In genomic region chr7:89308926-89309325, GRCm38 (mm10) we compare ENCODE assay signal across 21 mouse cellular contexts.
DNase-seq lines count a peak whose midpoint lies in the region; ATAC-seq and TF ChIP-seq lines count a peak whose summit lies in the region.
"Had no signal": no experiment of that assay in that cellular context is flagged by ENCODE, and none has a peak within 500 bp of the region (broad histone marks: within the 10 kb centered on the region; RNA-seq: fewer than 3 reads in every experiment).

No protein-coding gene starts in this region.

- TF ChIP-seq CTCF in kidney, adult 2 months (conservative IDR thresholded peaks at IDR 0.05; ENCODE audit: insufficient read depth, insufficient read length, low read depth, low read length), result no peak
- no peak for TF ChIP-seq CTCF in bone marrow macrophage, adult 2 months (IDR thresholded peaks at IDR 0.05; ENCODE audit: low read depth, low read length)

- 40% methylated on average over 3 of the region's 3 CpGs for WGBS in kidney, adult 2 months
- 61% methylated on average over 3 of the region's 3 CpGs for WGBS in kidney, embryonic 14.5 days
- 28% methylated on average over 3 of the region's 3 CpGs for WGBS in macrophage (ENCODE audit: missing documents)
- 62% methylated on average over 3 of the region's 3 CpGs for WGBS in embryonic facial prominence, embryonic 10.5 days

- no peaks in the 10 kb centered on the region for H3K36me3 ChIP-seq in kidney, adult 2 months (ENCODE audit: control insufficient read depth, insufficient read depth, low read length)
- H3K36me3 ChIP-seq in kidney, embryonic 14.5 days (ENCODE audit: control insufficient read depth, insufficient read depth, low read length), result peaks cover 3% of the 10 kb centered on the region; the same call in 1 of the 2 replicates
- H3K36me3 ChIP-seq in macrophage (ENCODE audit: inconsistent target), result peaks cover 11% of the 10 kb centered on the region; the same call in 1 of the 2 replicates
- H3K36me3 ChIP-seq in embryonic facial prominence, embryonic 10.5 days (replicated peaks), result peaks cover 19% of the 10 kb centered on the region
- H3K36me3 ChIP-seq: midbrain, embryonic 12.5 days had no signal

- peaks cover 7% of the 10 kb centered on the region for H3K4me1 ChIP-seq in kidney, adult 2 months (ENCODE audit: control insufficient read depth, insufficient read depth, low read length)
- H3K4me1 ChIP-seq in kidney, embryonic 14.5 days (ENCODE audit: control insufficient read depth, insufficient read depth, low read length), result peaks cover 4% of the 10 kb centered on the region
- peaks cover 17% of the 10 kb centered on the region for H3K4me1 ChIP-seq in bone marrow macrophage, adult 2 months (ENCODE audit: control insufficient read depth, insufficient read depth, low read length)
- H3K4me1 ChIP-seq in embryonic facial prominence, embryonic 10.5 days, result peaks cover 9% of the 10 kb centered on the region; the same call in 1 of the 2 replicates
- H3K4me1 ChIP-seq: embryonic facial prominence, embryonic 15.5 days; midbrain, embryonic 12.5 days had no signal

- H3K27ac ChIP-seq in kidney, adult 2 months (ENCODE audit: insufficient read depth, low read depth, low read length), result 0 out of 2 replicates have a peak overlapping the region, but pooled peaks have one; percentile 26
- H3K27ac ChIP-seq in kidney, embryonic 14.5 days (ENCODE audit: low read depth, low read length), result no peak overlapping the region
- H3K27ac ChIP-seq in bone marrow macrophage, adult 2 months (ENCODE audit: insufficient read depth, low read depth, low read length), result peak overlapping the region; percentile 68
- H3K27ac ChIP-seq in macrophage, result peak overlapping the region; percentile 35
- H3K27ac ChIP-seq in embryonic facial prominence, embryonic 10.5 days (replicated peaks), result no peak overlapping the region
- H3K27ac ChIP-seq: embryonic facial prominence, embryonic 15.5 days; forebrain, embryonic 10.5 days; heart, embryonic 13.5 days; layer of hippocampus, adult 2 months; limb, embryonic 10.5 days; liver, embryonic 15.5 days; midbrain, embryonic 12.5 days had no signal

- H3K27me3 ChIP-seq in kidney, adult 2 months (replicated peaks; ENCODE audit: control insufficient read depth, insufficient read depth, low read length), result no peaks in the 10 kb centered on the region
- H3K27me3 ChIP-seq in kidney, embryonic 14.5 days (ENCODE audit: control insufficient read depth, insufficient read depth, low read length), result no peaks in the 10 kb centered on the region
- H3K27me3 ChIP-seq in embryonic facial prominence, embryonic 10.5 days (replicated peaks; ENCODE audit: low read depth, poor library complexity, severe bottlenecking), result no peaks in the 10 kb centered on the region
- H3K27me3 ChIP-seq: embryonic facial prominence, embryonic 15.5 days; heart, embryonic 13.5 days; liver, embryonic 15.5 days; midbrain, embryonic 12.5 days had no signal

- H3K79me2 ChIP-seq in macrophage (ENCODE audit: inconsistent target), result peaks cover 79% of the 10 kb centered on the region

- H3K9ac ChIP-seq in kidney, embryonic 14.5 days (ENCODE audit: low read depth, low read length), result no peak overlapping the region
- H3K9ac ChIP-seq: embryonic facial prominence, embryonic 15.5 days; heart, embryonic 13.5 days; liver, embryonic 15.5 days; midbrain, embryonic 12.5 days had no signal

- DNase-seq in kidney, adult 2 months, result peak; percentile 52
- peak; percentile 13 for DNase-seq in embryo, embryonic 10.5 days (ENCODE audit: low spot score)
- DNase-seq in gastrocnemius, postnatal 10 days, result no peak
- no peak for DNase-seq in embryonic facial prominence, embryonic 10.5 days (ENCODE audit: low spot score)
- DNase-seq in right cerebral cortex, postnatal 14 days, result no peak
- DNase-seq: adrenal gland, adult 2 months; cerebellum, adult 18-20 months; cerebellum, postnatal 36 days; lung, postnatal 14 days; right cerebral cortex, postnatal 4 days; thymus, postnatal 36 days had no signal

- no peak overlapping the region for H3K4me3 ChIP-seq in kidney, adult 2 months (ENCODE audit: insufficient read depth, low read depth, low read length)
- no peak overlapping the region for H3K4me3 ChIP-seq in kidney, embryonic 14.5 days (ENCODE audit: low read length)
- no peak overlapping the region for H3K4me3 ChIP-seq in bone marrow macrophage, adult 2 months (ENCODE audit: insufficient read depth, low read length)
- H3K4me3 ChIP-seq in macrophage (ENCODE audit: inconsistent target), result no peak overlapping the region
- H3K4me3 ChIP-seq in embryonic facial prominence, embryonic 10.5 days, result no peak overlapping the region
- H3K4me3 ChIP-seq: embryonic facial prominence, embryonic 15.5 days; forebrain, embryonic 10.5 days; heart, embryonic 13.5 days; layer of hippocampus, adult 2 months; limb, embryonic 10.5 days; liver, embryonic 15.5 days; midbrain, embryonic 12.5 days had no signal

- no peak overlapping the region for H3K4me2 ChIP-seq in kidney, embryonic 14.5 days (replicated peaks; ENCODE audit: low read depth, low read length)
- H3K4me2 ChIP-seq: embryonic facial prominence, embryonic 15.5 days; heart, embryonic 13.5 days; liver, embryonic 15.5 days; midbrain, embryonic 12.5 days had no signal

- TF ChIP-seq POLR2A in kidney, adult 2 months (IDR thresholded peaks at IDR 0.05; ENCODE audit: low read depth, low read length), result no peak
- no peak for TF ChIP-seq POLR2A in bone marrow macrophage, adult 2 months (IDR thresholded peaks at IDR 0.05; ENCODE audit: borderline replicate concordance, low read depth, low read length)

- no peak for ATAC-seq in kidney, embryonic 14.5 days (ENCODE audit: low FRiP score, low TSS enrichment)

- H3K9me3 ChIP-seq in kidney, embryonic 14.5 days (ENCODE audit: control insufficient read depth, low read length), result 0 out of 2 replicates have a peak, but pooled peaks cover 2% of the 10 kb centered on the region
- peaks cover 8% of the 10 kb centered on the region; the same call in 1 of the 2 replicates for H3K9me3 ChIP-seq in embryonic facial prominence, embryonic 10.5 days
- H3K9me3 ChIP-seq: embryonic facial prominence, embryonic 15.5 days; limb, embryonic 10.5 days; liver, embryonic 15.5 days had no signal

Comparison
In these comparisons a context has a peak if more than half of its experiments do, and no peak if none do; other contexts are left out.
1. H3K27ac ChIP-seq: peak in kidney, adult 2 months (single experiment), bone marrow macrophage, adult 2 months (single experiment) and macrophage (single experiment); none in kidney, embryonic 14.5 days (single experiment) and embryonic facial prominence, embryonic 10.5 days (single experiment).
2. DNase-seq: peak in kidney, adult 2 months (single experiment) and embryo, embryonic 10.5 days (single experiment); none in gastrocnemius, postnatal 10 days (single experiment), embryonic facial prominence, embryonic 10.5 days (single experiment) and right cerebral cortex, postnatal 14 days (single experiment).